Mouse (Mus musculus): ENCODE measurements around the gene Rxrb. TPM values are rescaled to one million over a fixed set of nuclear protein-coding genes. Genes with fewer than 3 reads are reported as not detected.
"Not testable (repeated sequence)": the region's sequence is repeated elsewhere in the genome, so short reads cannot be mapped to it uniquely, and the experiment has no call there.

Gene Rxrb
- total RNA-seq (2015; ENCODE audit: low replicate concordance) (5.4 and 8.4 TPM in 2 replicates), total RNA-seq (2017; ENCODE audit: low replicate concordance) (11.5 and 14.5 TPM in 2 replicates)

GRCm38 (mm10) chr17:34031465-34032173, at the start of gene Rxrb, which contains the start of gene Slc39a7:
Gene Rxrb, plus strand, starts transcription at chr17:34031812.
Gene Slc39a7, minus strand, starts transcription at chr17:34031682.
- ATAC-seq (replicated peaks; ENCODE audit: low FRiP score, poor library complexity, severe bottlenecking), result peak; percentile 78

GRCm38 (mm10) chr17:33982136-33982535, 49.5 kb upstream of the Rxrb start:
- not testable (repeated sequence) for ATAC-seq (replicated peaks; ENCODE audit: low FRiP score, poor library complexity, severe bottlenecking)

GRCm38 (mm10) chr17:33991788-33992664, 39.6 kb upstream of the Rxrb start:
- ATAC-seq (replicated peaks; ENCODE audit: low FRiP score, poor library complexity, severe bottlenecking), result peak; percentile 79

GRCm38 (mm10) chr17:33994959-33995358, 36.7 kb upstream of the Rxrb start:
- no peak for ATAC-seq (replicated peaks; ENCODE audit: low FRiP score, poor library complexity, severe bottlenecking)

- ATAC-seq (replicated peaks; ENCODE audit: low FRiP score, poor library complexity, severe bottlenecking), result no peak
These were observed 36.0 kb upstream of the Rxrb start for GRCm38 (mm10) chr17:33995651-33996050.

GRCm38 (mm10) chr17:33997025-33997424, 34.6 kb upstream of the Rxrb start:
- not testable (repeated sequence) for ATAC-seq (replicated peaks; ENCODE audit: low FRiP score, poor library complexity, severe bottlenecking)

- not testable (repeated sequence) for ATAC-seq (replicated peaks; ENCODE audit: low FRiP score, poor library complexity, severe bottlenecking)
These were observed 32.9 kb upstream of the Rxrb start for GRCm38 (mm10) chr17:33998697-33999096.

GRCm38 (mm10) chr17:33999341-34000149, 32.1 kb upstream of the Rxrb start:
- ATAC-seq (replicated peaks; ENCODE audit: low FRiP score, poor library complexity, severe bottlenecking), result peak; percentile 35

GRCm38 (mm10) chr17:34000150-34000537, 31.5 kb upstream of the Rxrb start, which contains the start of gene H2-K1:
Gene H2-K1, minus strand, starts transcription at chr17:34000347.
- ATAC-seq (replicated peaks; ENCODE audit: low FRiP score, poor library complexity, severe bottlenecking), result peak; percentile 88

GRCm38 (mm10) chr17:34000796-34001195, 30.8 kb upstream of the Rxrb start:
- ATAC-seq (replicated peaks; ENCODE audit: low FRiP score, poor library complexity, severe bottlenecking), result not testable (repeated sequence)

- ATAC-seq (replicated peaks; ENCODE audit: low FRiP score, poor library complexity, severe bottlenecking), result no peak
These were observed 28.2 kb upstream of the Rxrb start for GRCm38 (mm10) chr17:34003426-34003825.

GRCm38 (mm10) chr17:34006570-34006969, 25.0 kb upstream of the Rxrb start:
- no peak for ATAC-seq (replicated peaks; ENCODE audit: low FRiP score, poor library complexity, severe bottlenecking)

GRCm38 (mm10) chr17:34010156-34010555, 21.5 kb upstream of the Rxrb start:
- no peak for ATAC-seq (replicated peaks; ENCODE audit: low FRiP score, poor library complexity, severe bottlenecking)

- ATAC-seq (replicated peaks; ENCODE audit: low FRiP score, poor library complexity, severe bottlenecking), result no peak
These were observed 18.2 kb upstream of the Rxrb start for GRCm38 (mm10) chr17:34013436-34013835.

- no peak for ATAC-seq (replicated peaks; ENCODE audit: low FRiP score, poor library complexity, severe bottlenecking)
These were observed 9.8 kb upstream of the Rxrb start for GRCm38 (mm10) chr17:34021539-34022413.

- no peak for ATAC-seq (replicated peaks; ENCODE audit: low FRiP score, poor library complexity, severe bottlenecking)
These were observed 9.2 kb upstream of the Rxrb start for GRCm38 (mm10) chr17:34022414-34022783.

GRCm38 (mm10) chr17:34022987-34023386, 8.6 kb upstream of the Rxrb start:
- ATAC-seq (replicated peaks; ENCODE audit: low FRiP score, poor library complexity, severe bottlenecking), result no peak

- ATAC-seq (replicated peaks; ENCODE audit: low FRiP score, poor library complexity, severe bottlenecking), result no peak
These were observed 7.9 kb upstream of the Rxrb start for GRCm38 (mm10) chr17:34023678-34024077.

GRCm38 (mm10) chr17:34024317-34024821, 7.2 kb upstream of the Rxrb start, which contains the start of gene Ring1:
Gene Ring1, minus strand, starts transcription at chr17:34024680.
- ATAC-seq (replicated peaks; ENCODE audit: low FRiP score, poor library complexity, severe bottlenecking), result peak; percentile 59

Measured in erythroid progenitor cell, adult 5-6 weeks (primary cell).